Mouse (Mus musculus) v-Abl transformed pro-B cells (cell line): ENCODE measurements around the gene Zfp280d.

Experiments
- in situ Hi-C, 2 experiments: fragments of 400-800 bp; cut with MboI; formaldehyde crosslinking; loops; one replicate each; pipeline ENCODE4 v1.15.1; 2025; ENCODE audit not compliant: unreplicated experiment in 2 of 2

Gene Zfp280d

GRCm38 (mm10) chr9:72372359-72372758 lies 97.7 kb downstream of the Zfp280d start:
- in situ Hi-C loops: no loop called here

- in situ Hi-C loops: no loop called here
Measured at GRCm38 (mm10) chr9:72374074-72374473, 99.4 kb downstream of the Zfp280d start.

- in situ Hi-C loops: no loop called here
Measured at GRCm38 (mm10) chr9:72374996-72375395, 100.3 kb downstream of the Zfp280d start.

GRCm38 (mm10) chr9:72375639-72376038 lies 101.0 kb downstream of the Zfp280d start:
- in situ Hi-C loops: no loop called here

GRCm38 (mm10) chr9:72385786-72386185 lies 111.1 kb downstream of the Zfp280d start:
- in situ Hi-C loops: no loop called here

- in situ Hi-C loops: no loop called here
Measured at GRCm38 (mm10) chr9:72388934-72389333, 114.3 kb downstream of the Zfp280d start.

GRCm38 (mm10) chr9:72389431-72390002 lies 114.9 kb downstream of the Zfp280d start:
- in situ Hi-C loops: no loop called here

- in situ Hi-C loops: no loop called here
Measured at GRCm38 (mm10) chr9:72390321-72391077, 115.8 kb downstream of the Zfp280d start.

GRCm38 (mm10) chr9:72392686-72393085 lies 118.0 kb downstream of the Zfp280d start:
- in situ Hi-C loops: no loop called here

- in situ Hi-C loops: no loop called here
Measured at GRCm38 (mm10) chr9:72393238-72393637, 118.6 kb downstream of the Zfp280d start.

- in situ Hi-C loops: no loop called here
Measured at GRCm38 (mm10) chr9:72393869-72394341, 119.2 kb downstream of the Zfp280d start.

GRCm38 (mm10) chr9:72400121-72400520 lies 125.5 kb downstream of the Zfp280d start:
- in situ Hi-C loops: loop anchor here in 1 of 2 experiments (25.0 kb wide), 1 partner anchor 438 kb away; no protein-coding TSS in a partner anchor

GRCm38 (mm10) chr9:72401769-72402168 lies 127.1 kb downstream of the Zfp280d start:
- in situ Hi-C loops: loop anchor here in 1 of 2 experiments (25.0 kb wide), 1 partner anchor 439 kb away; no protein-coding TSS in a partner anchor

GRCm38 (mm10) chr9:72403421-72403820 lies 128.8 kb downstream of the Zfp280d start:
- in situ Hi-C loops: loop anchor here in 1 of 2 experiments (25.0 kb wide), 1 partner anchor 441 kb away; no protein-coding TSS in a partner anchor

GRCm38 (mm10) chr9:72404446-72404845 lies 129.8 kb downstream of the Zfp280d start:
- in situ Hi-C loops: loop anchor here in 1 of 2 experiments (25.0 kb wide), 1 partner anchor 442 kb away; no protein-coding TSS in a partner anchor

- in situ Hi-C loops: loop anchor here (5.0 to 25.0 kb wide), 4 partner anchors 143 to 758 kb away; no protein-coding TSS in a partner anchor
Measured at GRCm38 (mm10) chr9:72404934-72405333, 130.3 kb downstream of the Zfp280d start.

GRCm38 (mm10) chr9:72405882-72406638 lies 131.4 kb downstream of the Zfp280d start:
- in situ Hi-C loops: loop anchor here (5.0 to 25.0 kb wide), 4 partner anchors 144 to 759 kb away; no protein-coding TSS in a partner anchor

GRCm38 (mm10) chr9:72408131-72408586 lies 133.5 kb downstream of the Zfp280d start:
- in situ Hi-C loops: loop anchor here (5.0 to 25.0 kb wide), 4 partner anchors 146 to 761 kb away; no protein-coding TSS in a partner anchor

GRCm38 (mm10) chr9:72409381-72410225 lies 134.9 kb downstream of the Zfp280d start:
- in situ Hi-C loops: loop anchor here (5.0 to 25.0 kb wide), 7 partner anchors 147 to 765 kb away; no protein-coding TSS in a partner anchor
